Mouse (Mus musculus) stomach, embryonic 14.5 days (tissue): ENCODE measurements around the gene Tecta. TPM values are rescaled to one million over a fixed set of nuclear protein-coding genes. Genes with fewer than 3 reads are reported as not detected.

ENCODE experiments used
- ATAC-seq: fragments of 200-750 bp; cut with Nextera tagmentation; 2 replicates; pipeline ENCODE4 v1.8.0; 2017; ENCODE audit warnings: low read depth, moderate TSS enrichment; ENCODE audit not compliant: insufficient number of reproducible peaks, insufficient read depth, low FRiP score
- H3K27ac ChIP-seq: fragments of 300-500 bp; sonication (generic); 2 replicates; pipeline ENCODE4 v1.5.1; 2014; ENCODE audit warnings: mild to moderate bottlenecking, low read length, moderate library complexity, mixed read lengths
- H3K27me3 ChIP-seq: fragments of 300-500 bp; sonication (generic); 2 replicates; pipeline ENCODE4 v1.6.1; 2014; ENCODE audit warnings: low read length, control low read depth, mixed read lengths; ENCODE audit not compliant: control insufficient read depth, insufficient read depth
- H3K36me3 ChIP-seq: fragments of 300-500 bp; sonication (generic); 2 replicates; pipeline ENCODE4 v1.6.1; 2014; ENCODE audit warnings: mild to moderate bottlenecking, control low read depth, low read length, moderate library complexity, mixed read lengths; ENCODE audit not compliant: control insufficient read depth, insufficient read depth
- H3K4me1 ChIP-seq: fragments of 300-500 bp; sonication (generic); 2 replicates; pipeline ENCODE4 v1.6.1; 2014; ENCODE audit warnings: low read length, control low read depth, mixed read lengths; ENCODE audit not compliant: control insufficient read depth, insufficient read depth
- H3K4me2 ChIP-seq: fragments of 300-500 bp; sonication (generic); replicated peaks from 2 replicates; pipeline ENCODE4 v1.6.1; 2014; ENCODE audit warnings: low read depth, low read length, control low read depth
- H3K4me3 ChIP-seq: fragments of 300-500 bp; sonication (generic); 2 replicates; pipeline ENCODE4 v1.5.1; 2014; ENCODE audit warnings: low read depth, low read length, control low read depth
- H3K9ac ChIP-seq: fragments of 300-500 bp; sonication (generic); replicated peaks from 2 replicates; pipeline ENCODE4 v1.6.1; 2014; ENCODE audit warnings: low read depth, mild to moderate bottlenecking, control low read depth, low read length, moderate library complexity, mixed read lengths
- H3K9me3 ChIP-seq: fragments of 300-500 bp; sonication (generic); 2 replicates; pipeline ENCODE4 v1.6.1; 2016; ENCODE audit warnings: low read depth, low read length, control low read depth; ENCODE audit not compliant: control insufficient read depth
- WGBS: fragments of 180-500 bp; shearing (Covaris S2); extraction: QIAGEN DNeasy Blood & Tissue Kit; methylation state at CpG from one replicate; pipeline ENCODE4 v1.1.7; 2014; 5-methylcytosine and 5-hydroxymethylcytosine counted together
- polyA plus RNA-seq: library from polyadenylated mRNA; unstranded; fragments of >200 nt; fragmentation: Nextera tagmentation; extraction: Ambion mirVana; gene quantifications from 2 replicates; pipeline ENCODE4 v1.2.1, GENCODE M21; 2014

Gene Tecta
- polyA plus RNA-seq, 1 experiment from 2014 or later = 1.9 TPM

DNA sequence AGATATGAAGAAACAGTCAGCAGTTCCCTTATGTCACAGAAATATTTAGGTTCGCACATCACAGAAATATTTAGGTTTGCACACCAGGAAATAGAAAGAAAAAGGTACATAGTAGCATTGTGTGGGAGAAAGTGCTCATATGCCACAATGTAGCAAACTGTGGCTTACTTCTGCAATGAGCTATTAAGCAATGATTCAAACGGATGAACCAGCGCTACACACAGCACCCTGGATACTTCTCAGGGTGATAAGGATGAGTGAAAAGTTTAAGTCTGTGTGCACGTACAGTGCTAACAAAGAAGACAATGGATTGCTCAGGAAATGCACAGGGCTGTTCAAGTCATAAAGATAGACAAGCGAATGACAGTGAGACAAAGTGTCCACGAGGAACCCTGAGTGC lies 85.3 kb downstream of the Tecta start:
- Histone ChIP-seq H3K4me2 (no peak overlapping the region), H3K27ac (no peak overlapping the region), H3K4me3 (no peak overlapping the region), H3K9ac (no peak overlapping the region), H3K4me1 (0 out of 2 replicates have a peak, but pooled peaks cover 3% of the 10 kb centered on the region), H3K36me3 (no peaks in the 10 kb centered on the region), H3K9me3 (no peaks in the 10 kb centered on the region), H3K27me3 (no peaks in the 10 kb centered on the region)
- 76% methylated on average over 6 of the region's 6 CpGs for WGBS
- no peak for ATAC-seq

DNA sequence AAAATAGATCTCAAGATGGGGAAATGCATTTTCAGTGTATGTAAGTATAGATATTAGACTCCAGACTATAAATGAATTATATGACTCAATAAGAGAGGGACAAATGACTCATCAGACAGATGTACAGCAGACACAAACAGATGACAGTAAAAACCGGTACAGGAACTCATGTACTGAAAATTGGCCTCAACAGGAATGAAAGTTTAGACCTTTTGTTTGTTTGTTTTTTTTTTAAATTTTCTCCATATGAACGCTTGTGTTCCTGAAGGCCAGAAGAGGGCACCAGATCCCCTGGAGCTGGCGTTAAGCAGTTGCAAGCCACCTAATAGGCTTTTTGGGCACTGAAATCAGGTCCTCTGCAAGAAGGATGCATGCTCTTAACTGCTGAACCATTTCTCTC lies 85.9 kb downstream of the Tecta start:
- H3K4me1 ChIP-seq = 0 out of 2 replicates have a peak, but pooled peaks cover 3% of the 10 kb centered on the region
- H3K36me3 ChIP-seq = no peaks in the 10 kb centered on the region
- no peak overlapping the region for H3K4me2 ChIP-seq
- WGBS = 13% methylated on average over 3 of the region's 3 CpGs
- no peak overlapping the region for H3K9ac ChIP-seq
- no peaks in the 10 kb centered on the region for H3K9me3 ChIP-seq
- H3K27ac ChIP-seq = no peak overlapping the region
- no peaks in the 10 kb centered on the region for H3K27me3 ChIP-seq
- no peak overlapping the region for H3K4me3 ChIP-seq
- no peak for ATAC-seq

DNA sequence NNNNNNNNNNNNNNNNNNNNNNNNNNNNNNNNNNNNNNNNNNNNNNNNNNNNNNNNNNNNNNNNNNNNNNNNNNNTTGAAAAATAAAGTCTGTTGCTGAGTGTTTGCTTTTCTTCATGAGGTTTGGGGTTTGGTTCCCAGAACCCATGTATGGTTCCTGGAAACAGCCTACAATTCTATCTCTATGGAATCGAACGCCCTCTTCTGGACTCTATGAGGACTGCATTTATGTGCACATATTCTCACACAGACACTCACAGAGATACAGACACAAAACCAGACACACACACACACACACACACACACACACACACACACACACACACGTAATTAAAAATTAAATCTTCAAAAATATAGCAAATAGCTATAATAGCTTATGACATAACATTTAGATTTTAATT lies 88.4 kb downstream of the Tecta start:
- Histone ChIP-seq H3K4me3 (no peak overlapping the region), H3K9ac (no peak overlapping the region), H3K36me3 (no peaks in the 10 kb centered on the region), H3K9me3 (no peaks in the 10 kb centered on the region), H3K27me3 (no peaks in the 10 kb centered on the region), H3K4me2 (no peak overlapping the region), H3K27ac (no peak overlapping the region), H3K4me1 (0 out of 2 replicates have a peak, but pooled peaks cover 3% of the 10 kb centered on the region)
- WGBS = 85% methylated on average over 3 of the region's 3 CpGs
- ATAC-seq = no peak

DNA sequence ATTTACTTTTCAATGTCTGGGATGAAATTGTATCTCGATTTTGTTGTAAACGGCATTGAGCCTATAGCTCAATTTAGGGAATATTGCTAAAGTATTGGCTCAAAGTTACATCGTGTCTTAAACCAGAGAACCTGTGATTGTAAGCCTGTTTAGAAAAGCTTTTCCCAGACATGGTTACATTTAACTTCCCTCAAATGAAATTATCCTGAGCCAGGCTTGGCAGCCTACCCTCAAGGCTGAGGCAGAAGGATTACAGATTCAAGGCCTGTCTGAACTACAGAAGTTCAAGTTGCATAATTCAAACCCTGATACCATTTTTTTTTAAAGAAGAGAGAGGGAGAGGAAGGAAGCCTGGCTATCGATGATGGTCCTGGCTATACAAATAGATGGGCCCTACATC lies 95.8 kb downstream of the Tecta start:
- WGBS = 87% methylated on average over 4 of the region's 4 CpGs

DNA sequence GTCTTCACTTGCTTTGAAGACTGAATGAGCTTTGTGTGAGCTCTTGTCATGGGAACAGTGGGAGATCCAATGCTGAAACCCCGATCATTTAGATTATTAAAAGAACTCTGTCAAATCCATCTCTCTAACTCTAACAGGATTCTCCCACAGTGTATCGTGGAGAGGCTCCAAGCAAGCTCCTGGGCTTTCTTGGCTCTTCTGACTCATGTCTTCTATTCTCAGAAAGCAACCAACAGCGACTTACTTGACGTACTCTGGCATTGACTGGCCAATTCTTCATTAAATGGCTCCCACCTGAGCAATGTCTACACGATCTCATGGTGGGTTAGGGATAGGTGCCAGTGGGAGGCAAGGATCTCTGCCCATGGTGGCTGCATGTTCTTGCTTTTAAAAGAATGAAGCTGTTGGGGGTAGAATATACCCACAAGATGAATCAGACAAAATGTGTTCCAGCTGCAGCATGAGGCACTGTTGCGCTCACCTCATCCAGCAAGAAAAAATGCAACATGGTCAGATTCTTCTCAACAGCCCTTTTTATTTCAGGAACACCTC lies 98.6 kb downstream of the Tecta start:
- H3K4me3 ChIP-seq = no peak overlapping the region
- no peak overlapping the region for H3K4me2 ChIP-seq
- H3K27me3 ChIP-seq = no peaks in the 10 kb centered on the region
- no peaks in the 10 kb centered on the region for H3K36me3 ChIP-seq
- 86% methylated on average over 6 of the region's 6 CpGs for WGBS
- H3K9ac ChIP-seq = no peak overlapping the region
- no peaks in the 10 kb centered on the region for H3K4me1 ChIP-seq
- H3K27ac ChIP-seq = no peak overlapping the region
- ATAC-seq = no peak
- no peaks in the 10 kb centered on the region for H3K9me3 ChIP-seq

More for the DNA sequence above, 95.8 kb downstream of the Tecta start:
- H3K4me3 ChIP-seq = no peak overlapping the region
- H3K27me3 ChIP-seq = no peaks in the 10 kb centered on the region
- no peaks in the 10 kb centered on the region for H3K9me3 ChIP-seq
- H3K9ac ChIP-seq = no peak overlapping the region
- no peaks in the 10 kb centered on the region for H3K4me1 ChIP-seq
- no peak for ATAC-seq
- no peak overlapping the region for H3K4me2 ChIP-seq
- no peaks in the 10 kb centered on the region for H3K36me3 ChIP-seq
- H3K27ac ChIP-seq = no peak overlapping the region

DNA sequence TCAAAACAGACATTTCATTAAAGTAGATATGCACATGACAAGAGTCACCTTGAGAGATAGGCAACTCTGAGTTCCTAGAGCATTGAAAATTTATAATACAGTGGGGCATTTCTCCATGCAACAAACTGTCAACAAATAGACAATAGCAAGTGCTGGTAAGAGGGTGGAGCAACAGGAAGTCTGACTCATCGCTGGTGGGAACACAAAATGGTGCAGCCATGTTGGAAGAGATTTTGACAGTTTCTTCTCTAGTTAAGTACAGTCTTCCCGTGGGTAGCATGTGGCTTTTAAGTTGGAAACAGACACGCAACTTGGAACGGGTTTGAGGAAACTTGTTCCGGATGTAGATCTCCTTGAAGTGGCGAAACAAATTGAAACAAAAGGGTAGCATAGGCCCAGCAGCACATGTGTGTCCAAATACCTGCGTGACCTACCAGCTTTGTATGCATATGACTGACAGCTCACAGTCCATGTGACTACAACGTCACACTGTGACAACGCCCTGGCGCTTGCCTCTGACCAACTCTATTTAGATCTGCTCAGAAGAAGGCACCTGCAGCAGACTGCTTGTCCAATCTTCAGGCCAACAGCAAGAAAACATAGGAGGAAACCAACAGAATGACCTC lies 103.3 kb downstream of the Tecta start:
- no peaks in the 10 kb centered on the region for H3K4me1 ChIP-seq
- H3K4me2 ChIP-seq = no peak overlapping the region
- no peak for ATAC-seq
- no peak overlapping the region for H3K4me3 ChIP-seq
- no peak overlapping the region for H3K27ac ChIP-seq
- no peak overlapping the region for H3K9ac ChIP-seq
- no peaks in the 10 kb centered on the region for H3K27me3 ChIP-seq
- no peaks in the 10 kb centered on the region for H3K36me3 ChIP-seq
- 89% methylated on average over 10 of the region's 10 CpGs for WGBS
- no peaks in the 10 kb centered on the region for H3K9me3 ChIP-seq

DNA sequence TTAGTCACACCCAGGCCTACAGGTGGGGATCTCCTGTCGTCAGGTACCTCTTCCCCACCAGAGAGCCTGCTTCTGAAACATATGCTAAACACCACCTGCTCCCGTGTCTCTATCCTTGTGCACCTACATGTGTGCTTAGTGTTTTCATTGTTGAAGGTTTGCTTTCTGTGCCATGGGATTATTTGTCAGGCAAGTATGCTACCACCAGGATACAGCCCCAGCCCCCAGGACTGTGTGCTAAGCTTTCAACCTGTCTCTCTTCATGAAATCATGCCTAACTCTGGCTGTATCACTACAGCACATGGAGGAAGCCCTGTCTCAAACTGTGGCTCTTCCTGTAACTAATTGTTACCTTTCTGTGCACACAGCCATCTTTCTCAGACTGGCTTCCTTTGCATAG lies 105.6 kb downstream of the Tecta start:
- Histone ChIP-seq H3K4me2 (no peak overlapping the region), H3K9ac (no peak overlapping the region), H3K9me3 (no peaks in the 10 kb centered on the region), H3K27ac (no peak overlapping the region), H3K36me3 (no peaks in the 10 kb centered on the region), H3K4me3 (no peak overlapping the region), H3K27me3 (no peaks in the 10 kb centered on the region), H3K4me1 (no peaks in the 10 kb centered on the region)
- no peak for ATAC-seq
- WGBS = 72% methylated on average over 2 of the region's 2 CpGs

DNA sequence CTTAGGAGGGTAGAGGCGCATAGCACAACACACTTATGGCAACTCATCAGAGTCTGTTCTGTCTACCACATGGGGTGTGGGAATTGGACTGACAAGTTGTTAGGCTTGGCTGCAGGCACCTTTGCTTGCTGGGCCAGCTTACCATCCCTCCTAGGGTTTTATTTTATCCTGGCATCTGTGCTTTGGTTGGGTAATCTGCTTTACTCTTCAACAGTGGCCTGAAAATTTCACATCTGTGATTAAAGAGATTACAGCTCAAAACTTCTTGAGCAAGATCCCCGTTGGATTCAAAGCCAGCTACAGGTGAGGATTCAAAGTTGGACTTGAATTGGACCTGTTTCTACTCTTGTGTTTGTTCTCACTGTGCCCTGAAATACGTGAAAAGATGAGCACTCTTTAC lies 106.1 kb downstream of the Tecta start:
- Histone ChIP-seq H3K4me3 (no peak overlapping the region), H3K9me3 (no peaks in the 10 kb centered on the region), H3K27ac (no peak overlapping the region), H3K36me3 (no peaks in the 10 kb centered on the region), H3K4me2 (no peak overlapping the region), H3K9ac (no peak overlapping the region), H3K27me3 (no peaks in the 10 kb centered on the region), H3K4me1 (no peaks in the 10 kb centered on the region)
- ATAC-seq = no peak
- WGBS = 77% methylated on average over 3 of the region's 3 CpGs

DNA sequence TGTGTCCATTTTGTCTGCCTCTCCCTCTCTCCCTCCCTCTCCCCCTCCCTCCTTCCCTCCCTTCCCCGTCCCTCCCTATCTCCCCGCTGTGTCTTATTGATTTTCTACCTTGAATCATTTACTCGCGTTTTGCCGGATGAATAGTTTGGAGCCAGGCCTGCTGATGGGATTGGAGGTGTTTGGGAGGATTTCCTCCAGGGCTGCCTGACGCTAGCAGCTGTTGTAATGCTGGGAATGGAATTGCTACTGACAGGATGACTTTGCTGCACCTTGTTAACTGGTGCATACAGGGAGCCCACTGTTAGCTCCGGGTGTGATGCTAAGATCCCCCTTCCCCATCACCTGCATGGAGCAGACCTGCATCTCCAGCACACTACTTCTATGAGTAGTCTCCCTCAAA lies 106.7 kb downstream of the Tecta start:
- 48% methylated on average over 7 of the region's 7 CpGs for WGBS
- no peak for ATAC-seq
- Histone ChIP-seq H3K27ac (no peak overlapping the region), H3K4me2 (no peak overlapping the region), H3K9me3 (no peaks in the 10 kb centered on the region), H3K9ac (no peak overlapping the region), H3K36me3 (no peaks in the 10 kb centered on the region), H3K4me3 (no peak overlapping the region), H3K27me3 (no peaks in the 10 kb centered on the region), H3K4me1 (no peaks in the 10 kb centered on the region)
